Mouse (Mus musculus): Measurements from ENCODE around the gene Izumo4.

DNA sequence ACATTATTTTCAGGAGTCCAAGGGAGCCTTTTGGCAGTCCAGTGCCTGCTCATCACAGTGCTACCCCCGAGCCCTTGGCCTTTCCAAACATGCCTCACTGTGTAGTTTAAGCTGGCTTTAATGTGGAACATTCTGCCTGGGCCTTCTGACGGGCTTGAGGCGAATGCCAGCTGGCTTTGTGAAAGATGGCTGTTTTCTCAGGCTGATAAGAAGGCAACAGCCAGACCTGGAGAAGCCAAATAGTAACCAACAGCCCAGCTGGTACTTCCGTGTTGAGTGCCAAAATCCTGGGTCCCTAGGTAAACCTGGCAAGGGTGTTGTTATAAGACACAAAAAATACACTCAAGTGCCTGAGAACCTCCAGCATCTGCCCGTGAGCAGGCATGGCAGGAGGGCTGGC lies 34.7 kb downstream of the Izumo4 start:
- TF ChIP-seq CTCF (IDR thresholded peaks at IDR 0.05; ENCODE audit: control insufficient read depth, insufficient read depth, low read length) = no peak
- no peak for TF ChIP-seq POLR2A (IDR thresholded peaks at IDR 0.05; ENCODE audit: borderline replicate concordance, control insufficient read depth, low read depth, low read length)
